Mouse (Mus musculus) frontal cortex, postnatal 36 days (tissue): Measurements from ENCODE around the gene Plekhg1.
A peak's percentile ranks its signal among the peaks of the same experiment; 100 is the strongest.

Experiments
- DNase-seq, 2 experiments: peaks; one replicate each; pipeline ENCODE4 v3.0.0; 2022; ENCODE audit warnings: low spot score in 2 of 2

The Plekhg1 gene

GRCm38 (mm10) chr10:3740148-3740503 is at the start of gene Plekhg1:
TSS of gene Plekhg1 (plus strand) at chr10:3740364.
- peak; percentile 48 to 64 for DNase-seq

- no peak for DNase-seq
Observed at GRCm38 (mm10) chr10:3692791-3693190, 47.4 kb upstream of the Plekhg1 start.

GRCm38 (mm10) chr10:3693699-3694280 is 46.4 kb upstream of the Plekhg1 start:
- no peak for DNase-seq

- DNase-seq = no peak
Observed at GRCm38 (mm10) chr10:3695332-3695905, 44.7 kb upstream of the Plekhg1 start.

- DNase-seq = peak; percentile 19 to 55
Observed at GRCm38 (mm10) chr10:3696727-3697348, 43.3 kb upstream of the Plekhg1 start.

- DNase-seq = no peak
Observed at GRCm38 (mm10) chr10:3697500-3697899, 42.7 kb upstream of the Plekhg1 start.

- DNase-seq = no peak
Observed at GRCm38 (mm10) chr10:3700225-3701073, 39.7 kb upstream of the Plekhg1 start.

GRCm38 (mm10) chr10:3701832-3702231 is 38.3 kb upstream of the Plekhg1 start:
- DNase-seq = no peak

GRCm38 (mm10) chr10:3702585-3702984 is 37.6 kb upstream of the Plekhg1 start:
- no peak for DNase-seq

GRCm38 (mm10) chr10:3706231-3706630 is 33.9 kb upstream of the Plekhg1 start:
- DNase-seq = no peak

- DNase-seq = no peak
Observed at GRCm38 (mm10) chr10:3710081-3710480, 30.1 kb upstream of the Plekhg1 start.

GRCm38 (mm10) chr10:3715302-3715943 is 24.7 kb upstream of the Plekhg1 start:
- peak in 1 of 2 experiments; percentile 8 for DNase-seq

GRCm38 (mm10) chr10:3718021-3718865 is 21.9 kb upstream of the Plekhg1 start:
- peak; percentile 14 to 41 for DNase-seq

- DNase-seq = no peak
Observed at GRCm38 (mm10) chr10:3720296-3720695, 19.9 kb upstream of the Plekhg1 start.

- DNase-seq = no peak
Observed at GRCm38 (mm10) chr10:3722339-3722738, 17.8 kb upstream of the Plekhg1 start.

GRCm38 (mm10) chr10:3724665-3725064 is 15.5 kb upstream of the Plekhg1 start:
- no peak for DNase-seq

- DNase-seq = no peak
Observed at GRCm38 (mm10) chr10:3729666-3730065, 10.5 kb upstream of the Plekhg1 start.

- DNase-seq = no peak
Observed at GRCm38 (mm10) chr10:3730314-3730713, 9.8 kb upstream of the Plekhg1 start.

GRCm38 (mm10) chr10:3737034-3737433 is 3.1 kb upstream of the Plekhg1 start:
- no peak for DNase-seq

- peak; percentile 9 to 35 for DNase-seq
Observed at GRCm38 (mm10) chr10:3740504-3741388, 582 bp downstream of the Plekhg1 start.
